Mouse (Mus musculus) CH12.LX (cell line): ENCODE results near the gene Nav1. TPM values are rescaled to one million over a fixed set of nuclear protein-coding genes. Genes with fewer than 3 reads are reported as not detected.

Experiments used
- DNase-seq: peaks from one replicate; pipeline ENCODE4 v3.0.0-alpha.2; 2013; ENCODE audit errors: extremely low read depth
- H3K27ac ChIP-seq: 2 replicates; pipeline ENCODE4 v1.5.1; 2012; ENCODE audit warnings: low read depth, mild to moderate bottlenecking, control low read depth, moderate library complexity; ENCODE audit not compliant: insufficient read depth
- H3K27me3 ChIP-seq: replicated peaks from 2 replicates; pipeline ENCODE3; 2012; ENCODE audit warnings: inconsistent platforms
- H3K36me3 ChIP-seq, 2 experiments: replicated peaks in 1 of 2; 2 replicates each; pipeline versions ENCODE3 to v1.6.1; 2012; ENCODE audit warnings: inconsistent platforms in 1 of 2, low read length in 1 of 2, mild to moderate bottlenecking in 1 of 2, mixed read lengths in 1 of 2, moderate library complexity in 1 of 2; ENCODE audit not compliant: control insufficient read depth in 1 of 2, insufficient read depth in 1 of 2
- H3K4me1 ChIP-seq, 2 experiments: 2 replicates each; pipeline ENCODE4 v1.6.1; 2012; ENCODE audit warnings: inconsistent platforms in 1 of 2, moderate library complexity in 1 of 2; ENCODE audit not compliant: insufficient read depth in 2 of 2, control insufficient read depth in 1 of 2
- H3K4me2 ChIP-seq: 2 replicates; pipeline ENCODE4 v1.6.1; 2012; ENCODE audit warnings: low read depth, mild to moderate bottlenecking, control low read depth; ENCODE audit not compliant: poor library complexity, insufficient read depth, severe bottlenecking
- H3K4me3 ChIP-seq, 3 experiments: fragments of 150-350 bp in 1 of 3; sonication (generic) in 1 of 3; replicated peaks in 1 of 3; 2 replicates each; pipeline versions ENCODE3 to v1.5.1; 2011 to 2012; ENCODE audit warnings: low read depth in 2 of 3, low read length in 2 of 3, mild to moderate bottlenecking in 2 of 3, moderate library complexity in 2 of 3, control low read depth in 1 of 3, improper control_type of control experiment in 1 of 3, inconsistent platforms in 1 of 3, mixed read lengths in 1 of 3; ENCODE audit not compliant: poor library complexity in 1 of 3
- H3K79me2 ChIP-seq: replicated peaks from 2 replicates; pipeline ENCODE4 v1.6.1; 2012; ENCODE audit warnings: mild to moderate bottlenecking, moderate library complexity; ENCODE audit not compliant: control insufficient read depth, poor library complexity, insufficient read depth, severe bottlenecking; ENCODE audit errors: extremely low read depth
- H3K9ac ChIP-seq: 2 replicates; pipeline ENCODE4 v1.6.1; 2012; ENCODE audit warnings: low read depth, mild to moderate bottlenecking, control low read depth, moderate library complexity; ENCODE audit not compliant: insufficient read depth
- H3K9me3 ChIP-seq: replicated peaks from 2 replicates; pipeline ENCODE3; 2012; ENCODE audit warnings: low read length, inconsistent platforms, mixed read lengths
- BHLHE40 ChIP-seq: IDR thresholded peaks from 2 replicates; pipeline ENCODE4 v1.6.1; 2011; ENCODE audit warnings: mild to moderate bottlenecking, low read depth, low read length, improper control_type of control experiment
- E2F4 ChIP-seq: IDR thresholded peaks from 2 replicates; pipeline ENCODE4 v1.6.1; 2011; ENCODE audit warnings: low read depth, low read length, improper control_type of control experiment; ENCODE audit not compliant: insufficient replicate concordance
- ELF1 ChIP-seq: IDR thresholded peaks from 2 replicates; pipeline ENCODE4 v1.6.1; 2014; ENCODE audit warnings: low read depth, mild to moderate bottlenecking, inconsistent platforms, low read length, improper control_type of control experiment
- HCFC1 ChIP-seq: IDR thresholded peaks from 2 replicates; pipeline ENCODE4 v1.6.1; 2012; ENCODE audit warnings: low read depth, mild to moderate bottlenecking, inconsistent platforms, low read length, improper control_type of control experiment
- JUND ChIP-seq: conservative IDR thresholded peaks from 2 replicates; pipeline ENCODE4 v1.6.1; 2011; ENCODE audit warnings: low read depth, low read length, improper control_type of control experiment
- KAT2A ChIP-seq: IDR thresholded peaks from 2 replicates; pipeline ENCODE4 v1.6.1; 2012; ENCODE audit warnings: low read length, improper control_type of control experiment, inconsistent platforms; ENCODE audit not compliant: insufficient replicate concordance
- MAFK ChIP-seq: IDR thresholded peaks from 2 replicates; pipeline ENCODE4 v1.6.1; 2011; ENCODE audit warnings: low read length, improper control_type of control experiment; ENCODE audit not compliant: insufficient replicate concordance
- MEF2A ChIP-seq: IDR thresholded peaks from 2 replicates; pipeline ENCODE4 v1.6.1; 2014; ENCODE audit warnings: low read depth, mild to moderate bottlenecking, inconsistent platforms, low read length, improper control_type of control experiment, borderline replicate concordance
- MXI1 ChIP-seq: IDR thresholded peaks from 2 replicates; pipeline ENCODE4 v1.6.1; 2011; ENCODE audit warnings: mild to moderate bottlenecking, low read depth, low read length, improper control_type of control experiment
- NELFE ChIP-seq: IDR thresholded peaks from 2 replicates; pipeline ENCODE4 v1.6.1; 2011; ENCODE audit warnings: low read depth, low read length, improper control_type of control experiment
- POLR2A ChIP-seq: IDR thresholded peaks from 2 replicates; pipeline ENCODE4 v1.6.1; 2011; ENCODE audit warnings: low read depth, mild to moderate bottlenecking, improper control_type of control experiment, low read length
- POLR2AphosphoS2 ChIP-seq: IDR thresholded peaks from 2 replicates; pipeline ENCODE4 v1.6.1; 2011; ENCODE audit warnings: low read depth, low read length, improper control_type of control experiment
- RAD21 ChIP-seq: IDR thresholded peaks from 2 replicates; pipeline ENCODE4 v1.6.1; 2011; ENCODE audit warnings: low read depth, mild to moderate bottlenecking, low read length, improper control_type of control experiment, moderate library complexity
- RCOR1 ChIP-seq: conservative IDR thresholded peaks from 2 replicates; pipeline ENCODE4 v1.6.1; 2012; ENCODE audit warnings: low read depth, mild to moderate bottlenecking, inconsistent platforms, low read length, improper control_type of control experiment
- SIN3A ChIP-seq: IDR thresholded peaks from 2 replicates; pipeline ENCODE4 v1.6.1; 2012; ENCODE audit warnings: low read length, improper control_type of control experiment, inconsistent platforms
- TCF12 ChIP-seq: IDR thresholded peaks from 2 replicates; pipeline ENCODE4 v1.6.1; 2014; ENCODE audit warnings: low read depth, mild to moderate bottlenecking, inconsistent platforms, low read length, improper control_type of control experiment
- ZMIZ1 ChIP-seq: IDR thresholded peaks from 2 replicates; pipeline ENCODE4 v1.6.1; 2012; ENCODE audit warnings: low read depth, mild to moderate bottlenecking, inconsistent platforms, low read length, improper control_type of control experiment
- ZNF384 ChIP-seq: IDR thresholded peaks from 2 replicates; pipeline ENCODE4 v1.6.1; 2012; ENCODE audit warnings: low read depth, low read length, improper control_type of control experiment, inconsistent platforms
- dilution Hi-C: fragments of 300-500 bp; cut with MboI; formaldehyde crosslinking; loops from 2 replicates; pipeline ENCODE4 v1.14.3; 2020; ENCODE audit warnings: low sequenced_read_pairs; ENCODE audit not compliant: extremely low pct_unique_long_range_greater_than_20kb, extremely low pct_ligation_motif_present
- in situ Hi-C: fragments of 300-500 bp; cut with MboI; formaldehyde crosslinking; loops from 3 replicates; pipeline ENCODE4 v1.14.3; 2019; ENCODE audit warnings: low sequenced_read_pairs, low pct_ligation_motif_present, low pct_unique_long_range_greater_than_20kb, mixed read lengths
- polyA plus RNA-seq: library from polyadenylated mRNA; unstranded; fragments of >175 nt; gene quantifications from 2 replicates; pipeline ENCODE4 v1.2.1, GENCODE M21; 2012; ENCODE audit warnings: low read depth; ENCODE audit not compliant: insufficient read length
- total RNA-seq, 2 experiments: library from RNA; depleted of rRNA; stranded (reverse); fragments of 300-350 nt in 1 of 2; fragments of >200 nt in 1 of 2; gene quantifications; 2 replicates each; pipeline ENCODE4 v1.2.3; 2012 to 2014

Nav1 gene
- total and polyA plus RNA-seq, 3 experiments = 0.21 to 0.56 TPM; not detected in 1

GRCm38 (mm10) chr1:135508349-135508634 is 98.8 kb downstream of the Nav1 start (continued):
- no peak for TF ChIP-seq NELFE

- no peaks in the 10 kb centered on the region for H3K9me3 ChIP-seq
- no peak overlapping the region for H3K9ac ChIP-seq
- peaks cover 4 to 23% of the 10 kb centered on the region in 2 experiments for H3K4me1 ChIP-seq
- H3K79me2 ChIP-seq = no peaks in the 10 kb centered on the region
- no peaks in the 10 kb centered on the region for H3K27me3 ChIP-seq
- no peak overlapping the region for H3K4me2 ChIP-seq
- H3K4me3 ChIP-seq = no peak overlapping the region
- in situ Hi-C loops = no loop called here
- dilution Hi-C loops = no loop called here
- TF ChIP-seq BHLHE40 (no peak), KAT2A (no peak), JUND (no peak), RCOR1 (no peak), RAD21 (no peak)
- no peaks in the 10 kb centered on the region for H3K36me3 ChIP-seq
- DNase-seq = no peak
- no peak overlapping the region for H3K27ac ChIP-seq
Observed at GRCm38 (mm10) chr1:135507572-135508348, 99.3 kb downstream of the Nav1 start.

GRCm38 (mm10) chr1:135505499-135505898 is 101.6 kb downstream of the Nav1 start:
- no peak overlapping the region for H3K27ac ChIP-seq
- H3K9me3 ChIP-seq = no peaks in the 10 kb centered on the region
- H3K4me1 ChIP-seq = peaks cover 3 to 27% of the 10 kb centered on the region in 2 experiments; a peak in 3 of 4 replicates
- no peak overlapping the region for H3K4me3 ChIP-seq
- H3K9ac ChIP-seq = no peak overlapping the region
- no peak overlapping the region for H3K4me2 ChIP-seq
- no peak for DNase-seq
- no peaks in the 10 kb centered on the region for H3K79me2 ChIP-seq
- H3K27me3 ChIP-seq = no peaks in the 10 kb centered on the region
- TF ChIP-seq TCF12 (no peak), ZNF384 (no peak), POLR2A (no peak), POLR2AphosphoS2 (no peak), E2F4 (no peak), MXI1 (no peak), MEF2A (no peak), SIN3A (no peak), ZMIZ1 (no peak), ELF1 (no peak), HCFC1 (no peak), MAFK (no peak)
- TF ChIP-seq, all 38 proteins: peak for 0
- dilution Hi-C loops (no loop called here), in situ Hi-C loops (no loop called here)
- no peaks in the 10 kb centered on the region for H3K36me3 ChIP-seq
